Mouse (Mus musculus) liver, embryonic 15.5 days (tissue): ENCODE data around the gene Tmem204. TPM values are rescaled to one million over a fixed set of nuclear protein-coding genes. Genes with fewer than 3 reads are reported as not detected.
"Not testable (repeated sequence)": the region's sequence is repeated elsewhere in the genome, so short reads cannot be mapped to it uniquely, and the experiment has no call there.

Source experiments
- ATAC-seq: fragments of 200-750 bp; cut with Nextera tagmentation; 2 replicates; pipeline ENCODE4 v1.8.0; 2017; ENCODE audit warnings: moderate number of reproducible peaks, mild to moderate bottlenecking, moderate library complexity; ENCODE audit not compliant: insufficient read depth
- H3K27ac ChIP-seq: fragments of 300-500 bp; sonication (generic); replicated peaks from 2 replicates; pipeline ENCODE4 v1.5.1; 2015; ENCODE audit warnings: mild to moderate bottlenecking, inconsistent platforms
- H3K27me3 ChIP-seq: fragments of 300-500 bp; sonication (generic); 2 replicates; pipeline ENCODE4 v1.6.1; 2015; ENCODE audit warnings: mild to moderate bottlenecking, inconsistent platforms
- H3K36me3 ChIP-seq: fragments of 300-500 bp; sonication (generic); replicated peaks from 2 replicates; pipeline ENCODE4 v1.6.1; 2015; ENCODE audit warnings: moderate library complexity, mild to moderate bottlenecking, inconsistent platforms
- H3K4me1 ChIP-seq: fragments of 300-500 bp; sonication (generic); replicated peaks from 2 replicates; pipeline ENCODE4 v1.6.1; 2015; ENCODE audit warnings: inconsistent platforms
- H3K4me2 ChIP-seq: fragments of 300-500 bp; sonication (generic); 2 replicates; pipeline ENCODE4 v1.6.1; 2015; ENCODE audit warnings: moderate library complexity, mild to moderate bottlenecking, inconsistent platforms
- H3K4me3 ChIP-seq: fragments of 300-500 bp; sonication (generic); replicated peaks from 2 replicates; pipeline ENCODE4 v1.5.1; 2015; ENCODE audit warnings: mild to moderate bottlenecking, inconsistent platforms
- H3K9ac ChIP-seq: fragments of 300-500 bp; sonication (generic); 2 replicates; pipeline ENCODE4 v1.6.1; 2015; ENCODE audit warnings: moderate library complexity, mild to moderate bottlenecking, inconsistent platforms
- H3K9me3 ChIP-seq: fragments of 300-500 bp; sonication (generic); replicated peaks from 2 replicates; pipeline ENCODE4 v1.6.1; 2016; ENCODE audit warnings: inconsistent platforms
- WGBS: fragments of 180-500 bp; shearing (Covaris S2); methylation state at CpG from one replicate; pipeline ENCODE4 v1.1.7; 2015; ENCODE audit warnings: mixed read lengths; ENCODE audit not compliant: insufficient replicate concordance; 5-methylcytosine and 5-hydroxymethylcytosine counted together
- polyA plus RNA-seq: library from polyadenylated mRNA; unstranded; fragments of >200 nt; fragmentation: Nextera tagmentation; extraction: Ambion mirVana; gene quantifications from 2 replicates; pipeline ENCODE4 v1.2.1, GENCODE M21; 2015

Gene Tmem204
- 5.6 and 6.5 TPM in 2 replicates for polyA plus RNA-seq

GRCm38 (mm10) chr17:25083444-25083931 lies at the start of gene Tmem204:
Gene Tmem204 (minus strand): TSS chr17:25083591.
- no peak within 1 kb of the TSS; the same call in 1 of the 2 replicates for H3K9ac ChIP-seq
- peaks cover 68% of the 10 kb centered on the region for H3K4me1 ChIP-seq
- no peak within 1 kb of the TSS for H3K4me3 ChIP-seq
- ATAC-seq: 0 out of 2 replicates have a peak, but pooled peaks have one; percentile 11
- H3K9me3 ChIP-seq: no peaks in the 10 kb centered on the region
- H3K4me2 ChIP-seq: no peak within 1 kb of the TSS
- 63% methylated on average over 7 of the region's 7 CpGs for whole genome bisulfite sequencing
- 0 out of 2 replicates have a peak, but pooled peaks cover under 1% of the 10 kb centered on the region for H3K36me3 ChIP-seq
- H3K27me3 ChIP-seq: no peaks in the 10 kb centered on the region
- H3K27ac ChIP-seq: peak within 1 kb of the TSS; percentile 98

GRCm38 (mm10) chr17:25130060-25130459 lies 46.7 kb upstream of the Tmem204 start:
- Histone ChIP-seq H3K4me3 (no peak overlapping the region), H3K9me3 (no peaks in the 10 kb centered on the region), H3K27me3 (no peaks in the 10 kb centered on the region), H3K9ac (no peak overlapping the region), H3K4me1 (peaks cover 56% of the 10 kb centered on the region), H3K27ac (0 out of 2 replicates have a peak overlapping the region, but pooled peaks have one; percentile 24), H3K4me2 (no peak overlapping the region), H3K36me3 (no peaks in the 10 kb centered on the region)
- WGBS: 100% methylated on average over 1 of the region's 1 CpGs
- no peak for ATAC-seq

- ATAC-seq: peak; percentile 51
- peak overlapping the region; percentile 92 for H3K27ac ChIP-seq
These were observed 44.3 kb upstream of the Tmem204 start for GRCm38 (mm10) chr17:25127681-25128080.

GRCm38 (mm10) chr17:25127079-25127478 lies 43.7 kb upstream of the Tmem204 start:
- peaks cover 46% of the 10 kb centered on the region for H3K4me1 ChIP-seq
- peak overlapping the region; percentile 28 for H3K9ac ChIP-seq
- H3K9me3 ChIP-seq: no peaks in the 10 kb centered on the region
- peak overlapping the region; percentile 92 for H3K27ac ChIP-seq
- H3K27me3 ChIP-seq: peaks cover 21% of the 10 kb centered on the region
- ATAC-seq: peak; percentile 88
- 8% methylated on average over 8 of the region's 8 CpGs for WGBS
- no peaks in the 10 kb centered on the region for H3K36me3 ChIP-seq
- H3K4me3 ChIP-seq: 0 out of 2 replicates have a peak overlapping the region, but pooled peaks have one; percentile 2
- peak overlapping the region; percentile 60 for H3K4me2 ChIP-seq

More at GRCm38 (mm10) chr17:25127681-25128080, 44.3 kb upstream of the Tmem204 start:
- WGBS: 27% methylated on average over 9 of the region's 9 CpGs
- Histone ChIP-seq H3K4me3 (0 out of 2 replicates have a peak overlapping the region, but pooled peaks have one; percentile 2), H3K27me3 (peaks cover 15% of the 10 kb centered on the region), H3K9me3 (no peaks in the 10 kb centered on the region), H3K4me2 (peak overlapping the region; percentile 60), H3K9ac (peak overlapping the region; percentile 28), H3K4me1 (peaks cover 46% of the 10 kb centered on the region), H3K36me3 (no peaks in the 10 kb centered on the region)

GRCm38 (mm10) chr17:25125442-25126060 lies 42.2 kb upstream of the Tmem204 start:
- 38% methylated on average over 3 of the region's 3 CpGs for WGBS
- H3K4me3 ChIP-seq, H3K36me3 ChIP-seq, H3K9me3 ChIP-seq, H3K9ac ChIP-seq: not testable (repeated sequence)
- peak overlapping the region; percentile 92 for H3K27ac ChIP-seq
- H3K4me1 ChIP-seq: peaks cover 47% of the 10 kb centered on the region
- H3K27me3 ChIP-seq: peaks cover 33% of the 10 kb centered on the region
- H3K4me2 ChIP-seq: peak overlapping the region; percentile 18; the same call in 1 of the 2 replicates
- peak; percentile 41; the same call in 1 of the 2 replicates for ATAC-seq

GRCm38 (mm10) chr17:25123979-25124378 lies 40.6 kb upstream of the Tmem204 start:
- peaks cover 56% of the 10 kb centered on the region for H3K4me1 ChIP-seq
- ATAC-seq: no peak
- H3K4me2 ChIP-seq: no peak overlapping the region
- H3K27me3 ChIP-seq: peaks cover 36% of the 10 kb centered on the region
- H3K9me3 ChIP-seq: no peaks in the 10 kb centered on the region
- no peak overlapping the region for H3K27ac ChIP-seq
- no peaks in the 10 kb centered on the region for H3K36me3 ChIP-seq
- H3K9ac ChIP-seq: no peak overlapping the region
- WGBS: 21% methylated on average over 7 of the region's 7 CpGs
- no peak overlapping the region for H3K4me3 ChIP-seq

GRCm38 (mm10) chr17:25120406-25120805 lies 37.0 kb upstream of the Tmem204 start, which contains the start of gene Ptx4:
Gene Ptx4 (plus strand): TSS chr17:25120760.
- WGBS: 35% methylated on average over 3 of the region's 3 CpGs
- H3K9ac ChIP-seq: no peak within 1 kb of the TSS
- H3K36me3 ChIP-seq: no peaks in the 10 kb centered on the region

GRCm38 (mm10) chr17:25117263-25117662 lies 33.9 kb upstream of the Tmem204 start:
- Histone ChIP-seq H3K36me3 (0 out of 2 replicates have a peak, but pooled peaks cover 1% of the 10 kb centered on the region), H3K27me3 (peaks cover 24% of the 10 kb centered on the region), H3K27ac (no peak overlapping the region), H3K4me1 (peaks cover 41% of the 10 kb centered on the region), H3K9ac (no peak overlapping the region), H3K4me2 (no peak overlapping the region), H3K4me3 (no peak overlapping the region), H3K9me3 (no peaks in the 10 kb centered on the region)
- no peak for ATAC-seq
- WGBS: 35% methylated on average over 4 of the region's 4 CpGs

More at GRCm38 (mm10) chr17:25120406-25120805, 37.0 kb upstream of the Tmem204 start, which contains the start of gene Ptx4:
- Histone ChIP-seq H3K4me1 (peaks cover 37% of the 10 kb centered on the region), H3K27me3 (peaks cover 43% of the 10 kb centered on the region), H3K4me3 (no peak within 1 kb of the TSS), H3K27ac (no peak within 1 kb of the TSS), H3K4me2 (no peak within 1 kb of the TSS), H3K9me3 (no peaks in the 10 kb centered on the region)
- no peak for ATAC-seq

- Histone ChIP-seq H3K4me3 (peak within 1 kb of the TSS; percentile 74), H3K9me3 (no peaks in the 10 kb centered on the region), H3K36me3 (0 out of 2 replicates have a peak, but pooled peaks cover 3% of the 10 kb centered on the region), H3K4me2 (peak within 1 kb of the TSS; percentile 100), H3K4me1 (peaks cover 41% of the 10 kb centered on the region), H3K27me3 (peaks cover 14% of the 10 kb centered on the region), H3K9ac (peak within 1 kb of the TSS; percentile 69), H3K27ac (peak within 1 kb of the TSS; percentile 85)
- 5% methylated on average over 40 of the region's 40 CpGs for WGBS
- peak; percentile 86 for ATAC-seq
These were observed 32.5 kb upstream of the Tmem204 start, which contains the start of gene Telo2 for GRCm38 (mm10) chr17:25115664-25116432. Gene Telo2 (minus strand): TSS chr17:25115967.

GRCm38 (mm10) chr17:25114908-25115645 lies 31.7 kb upstream of the Tmem204 start:
- Histone ChIP-seq H3K27ac (peak overlapping the region; percentile 85), H3K4me3 (peak overlapping the region; percentile 74), H3K9ac (peak overlapping the region; percentile 69), H3K9me3 (no peaks in the 10 kb centered on the region), H3K4me2 (peak overlapping the region; percentile 100), H3K36me3 (peaks cover 11% of the 10 kb centered on the region; the same call in 1 of the 2 replicates), H3K27me3 (peaks cover 8% of the 10 kb centered on the region), H3K4me1 (peaks cover 39% of the 10 kb centered on the region)
- peak; percentile 68 for ATAC-seq
- 9% methylated on average over 23 of the region's 23 CpGs for WGBS
